Mouse (Mus musculus) erythroblast, embryonic 14.5 days (primary cell): ENCODE data around the gene A930009A15Rik. TPM values are rescaled to one million over a fixed set of nuclear protein-coding genes. Genes with fewer than 3 reads are reported as not detected.

Experiments used
- H3K27me3 ChIP-seq: 2 replicates; pipeline ENCODE4 v1.6.1; 2012; ENCODE audit warnings: inconsistent platforms; ENCODE audit not compliant: control insufficient read depth
- H3K36me3 ChIP-seq: 2 replicates; pipeline ENCODE4 v1.6.1; 2012; ENCODE audit warnings: mild to moderate bottlenecking, inconsistent platforms; ENCODE audit not compliant: control insufficient read depth
- H3K4me1 ChIP-seq: 2 replicates; pipeline ENCODE4 v1.6.1; 2012; ENCODE audit warnings: inconsistent platforms; ENCODE audit not compliant: control insufficient read depth
- H3K4me3 ChIP-seq: replicated peaks from 2 replicates; pipeline ENCODE3; 2012; ENCODE audit warnings: moderate library complexity, mild to moderate bottlenecking, inconsistent platforms
- H3K9me3 ChIP-seq: 2 replicates; pipeline ENCODE4 v1.6.1; 2012; ENCODE audit warnings: low read length, inconsistent platforms, mixed read lengths; ENCODE audit not compliant: control insufficient read depth
- GATA1 ChIP-seq: IDR thresholded peaks from 2 replicates; pipeline ENCODE4 v1.6.1; 2012; ENCODE audit warnings: low read length, inconsistent platforms, mixed read lengths
- TAL1 ChIP-seq: IDR thresholded peaks from 3 replicates; pipeline ENCODE4 v1.6.1; 2012; ENCODE audit warnings: low read length, inconsistent platforms, mixed read lengths
- polyA plus RNA-seq: library from polyadenylated mRNA; stranded (reverse); fragments of >175 nt; gene quantifications from 2 replicates; pipeline ENCODE4 v1.2.3, GENCODE M21; 2012

Gene A930009A15Rik
- polyA plus RNA-seq, 1 experiment: not detected

DNA sequence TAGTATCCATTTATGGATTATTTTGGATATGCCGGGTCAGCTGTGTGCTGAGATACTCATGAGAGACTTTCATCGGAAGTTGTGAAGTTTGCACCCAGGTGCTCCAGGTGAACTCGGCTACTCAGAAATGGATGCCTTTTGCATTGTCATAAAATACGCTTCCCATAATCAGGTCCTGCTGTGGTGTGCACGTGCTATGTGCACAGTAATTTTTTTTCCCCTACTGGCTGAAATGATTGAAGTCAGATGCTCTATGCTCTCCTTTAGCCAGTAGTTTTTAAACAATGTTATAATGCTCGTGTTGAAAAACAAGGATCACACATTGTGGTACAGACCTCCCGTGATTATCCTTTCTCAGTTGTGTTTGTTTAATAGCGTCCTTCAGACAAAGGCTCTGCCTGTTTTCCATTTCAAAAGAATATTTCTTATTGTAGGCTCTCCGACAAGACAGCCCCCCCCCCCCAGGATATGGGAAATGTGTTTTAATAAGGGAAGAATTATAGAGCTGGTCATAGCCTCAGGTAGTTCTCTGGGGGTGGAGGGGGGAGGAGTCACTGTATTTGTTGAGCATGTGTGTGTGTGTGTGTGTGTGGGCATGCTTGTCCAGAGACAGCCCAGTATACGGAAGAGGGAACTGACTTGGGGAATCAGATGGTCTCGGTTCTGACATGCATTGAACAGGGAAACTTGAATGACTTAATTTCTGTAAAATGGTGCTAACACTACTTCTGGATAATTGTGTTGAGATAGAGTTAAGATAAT is 16.3 kb upstream of the A930009A15Rik start:
- Histone ChIP-seq H3K4me1 (no peaks in the 10 kb centered on the region), H3K4me3 (no peak overlapping the region), H3K9me3 (no peaks in the 10 kb centered on the region), H3K36me3 (no peaks in the 10 kb centered on the region), H3K27me3 (no peaks in the 10 kb centered on the region)
- TF ChIP-seq GATA1 (no peak), TAL1 (no peak)

- H3K27me3 ChIP-seq: no peaks in the 10 kb centered on the region
- no peaks in the 10 kb centered on the region for H3K36me3 ChIP-seq
- H3K9me3 ChIP-seq: no peaks in the 10 kb centered on the region
- no peaks in the 10 kb centered on the region for H3K4me1 ChIP-seq
- no peak overlapping the region for H3K4me3 ChIP-seq
- no peak for TF ChIP-seq TAL1
- TF ChIP-seq GATA1: no peak
Observed at GRCm38 (mm10) chr10:115555191-115555765, 14.5 kb upstream of the A930009A15Rik start.

- no peak for TF ChIP-seq GATA1
- Histone ChIP-seq H3K4me1 (no peaks in the 10 kb centered on the region), H3K9me3 (no peaks in the 10 kb centered on the region), H3K27me3 (no peaks in the 10 kb centered on the region), H3K36me3 (no peaks in the 10 kb centered on the region), H3K4me3 (no peak overlapping the region)
Observed at GRCm38 (mm10) chr10:115556738-115557242, 13.0 kb upstream of the A930009A15Rik start.

- no peak for TF ChIP-seq TAL1
- no peak for TF ChIP-seq GATA1
- Histone ChIP-seq H3K27me3 (no peaks in the 10 kb centered on the region), H3K9me3 (0 out of 2 replicates have a peak, but pooled peaks cover 2% of the 10 kb centered on the region), H3K4me3 (no peak overlapping the region), H3K4me1 (no peaks in the 10 kb centered on the region), H3K36me3 (no peaks in the 10 kb centered on the region)
Observed at GRCm38 (mm10) chr10:115561136-115561880, 8.5 kb upstream of the A930009A15Rik start.

DNA sequence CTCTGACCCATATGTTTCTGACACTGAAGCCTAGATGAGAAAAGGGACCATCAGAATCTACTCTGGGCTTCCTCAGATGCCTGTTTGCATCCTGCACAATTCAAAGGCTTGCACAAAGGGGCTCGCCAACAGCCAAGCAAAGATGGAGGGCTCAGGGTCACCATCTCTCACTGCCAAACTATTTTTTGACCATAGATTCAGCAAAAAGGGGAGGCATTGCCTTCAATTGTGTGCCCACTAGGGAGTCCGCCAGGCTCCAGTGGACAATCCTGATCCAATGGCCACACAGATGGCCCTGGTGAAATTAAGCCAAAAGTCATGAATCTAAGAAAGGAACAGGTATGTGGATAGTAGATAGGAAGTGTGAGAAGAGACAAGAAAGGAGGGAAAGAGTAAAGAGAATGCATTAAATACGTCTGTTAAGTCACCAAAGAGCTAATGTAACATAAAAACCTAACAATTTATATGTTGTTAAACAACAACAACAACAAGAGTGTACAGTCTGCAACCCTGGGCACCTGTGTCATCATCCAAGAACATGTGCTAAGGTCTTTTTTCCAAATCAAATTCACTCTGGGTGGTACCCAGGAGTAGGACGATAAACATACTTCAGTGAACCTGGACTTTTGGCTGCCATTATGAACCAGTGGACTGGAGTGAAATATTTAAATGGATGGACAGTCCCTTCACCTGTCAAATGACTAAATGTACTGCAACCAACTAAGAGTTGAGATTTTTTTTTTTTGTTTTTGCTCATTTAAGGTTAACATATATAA is 6.7 kb upstream of the A930009A15Rik start:
- H3K4me3 ChIP-seq: no peak overlapping the region
- H3K27me3 ChIP-seq: no peaks in the 10 kb centered on the region

DNA sequence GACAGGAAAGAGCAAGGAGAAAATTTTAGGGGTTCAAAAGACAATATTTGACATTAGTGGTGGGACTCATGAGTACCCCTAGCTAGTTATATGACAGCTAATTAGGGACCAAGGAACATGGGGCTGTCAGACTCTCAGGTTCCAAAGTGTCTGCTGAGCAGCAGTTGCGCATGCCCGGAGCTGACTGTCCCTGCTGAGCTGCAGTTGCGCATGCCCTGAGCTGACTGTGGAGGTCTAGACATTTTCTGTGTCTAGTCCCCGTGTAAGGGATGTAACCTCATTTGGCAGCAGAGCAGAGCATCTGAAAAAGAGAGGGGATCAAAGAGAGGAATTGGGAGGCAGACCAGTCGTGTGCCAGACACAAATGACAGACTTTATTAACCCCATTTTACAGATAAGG is 5.8 kb upstream of the A930009A15Rik start:
- Histone ChIP-seq H3K4me3 (no peak overlapping the region), H3K9me3 (peaks cover 14% of the 10 kb centered on the region), H3K27me3 (no peaks in the 10 kb centered on the region), H3K4me1 (no peaks in the 10 kb centered on the region), H3K36me3 (no peaks in the 10 kb centered on the region)
- TF ChIP-seq GATA1 (no peak), TAL1 (no peak)

More for the DNA sequence above, 6.7 kb upstream of the A930009A15Rik start:
- peaks cover 14% of the 10 kb centered on the region for H3K9me3 ChIP-seq
- H3K36me3 ChIP-seq: no peaks in the 10 kb centered on the region
- TF ChIP-seq GATA1 (no peak), TAL1 (no peak)
- no peaks in the 10 kb centered on the region for H3K4me1 ChIP-seq

DNA sequence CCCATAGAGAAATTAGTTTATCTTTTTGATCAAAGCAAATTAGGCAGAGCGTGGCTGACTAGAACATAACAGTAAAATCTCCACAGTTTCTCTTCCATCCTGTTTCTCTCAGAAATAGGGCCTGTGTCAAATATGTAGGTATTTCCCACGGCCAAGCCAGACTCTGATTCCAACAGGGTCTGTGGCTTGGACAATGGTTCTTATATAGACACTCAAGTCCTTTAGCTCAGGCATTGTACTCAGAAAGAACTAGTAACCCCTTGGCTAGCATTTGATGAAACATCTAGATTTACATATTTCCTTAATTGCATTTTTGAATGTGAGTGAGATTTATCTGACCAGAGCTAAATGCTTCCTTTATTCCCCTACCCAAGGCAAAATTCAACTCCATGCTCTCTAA is 791 bp downstream of the A930009A15Rik start:
- H3K9me3 ChIP-seq: peaks cover 13% of the 10 kb centered on the region
- TF ChIP-seq TAL1 (no peak), GATA1 (no peak)
- H3K36me3 ChIP-seq: no peaks in the 10 kb centered on the region
- H3K27me3 ChIP-seq: no peaks in the 10 kb centered on the region
- H3K4me1 ChIP-seq: no peaks in the 10 kb centered on the region
- H3K4me3 ChIP-seq: no peak overlapping the region

DNA sequence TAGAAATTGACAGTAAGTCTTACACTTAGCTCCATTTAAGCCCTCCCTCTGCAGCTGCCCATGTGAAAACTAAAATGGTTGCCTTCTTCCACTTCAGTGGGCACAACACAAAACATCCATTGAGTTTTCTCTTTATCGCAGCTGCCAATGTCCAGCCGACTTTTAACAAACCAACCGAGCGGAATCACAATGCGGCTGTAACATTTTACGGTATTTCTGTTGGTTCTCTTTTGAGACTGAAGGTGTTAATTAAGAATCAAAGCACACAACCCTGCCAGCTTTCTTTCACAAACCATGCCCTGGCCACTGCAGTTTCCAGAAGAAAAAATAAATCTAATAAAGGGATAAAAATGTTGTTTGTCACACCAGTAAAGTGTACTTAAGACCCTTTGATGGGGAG is 1.5 kb downstream of the A930009A15Rik start:
- H3K9me3 ChIP-seq: peaks cover 13% of the 10 kb centered on the region
- TF ChIP-seq GATA1: no peak
- no peak for TF ChIP-seq TAL1
- H3K4me3 ChIP-seq: no peak overlapping the region
- no peaks in the 10 kb centered on the region for H3K4me1 ChIP-seq
- no peaks in the 10 kb centered on the region for H3K36me3 ChIP-seq
- H3K27me3 ChIP-seq: no peaks in the 10 kb centered on the region
